Mouse (Mus musculus) heart, embryonic 14.5 days (tissue): ENCODE measurements around the gene Cela2a. TPM values are rescaled to one million over a fixed set of nuclear protein-coding genes. Genes with fewer than 3 reads are reported as not detected.

ENCODE experiments used
- ATAC-seq: fragments of 200-750 bp; cut with Nextera tagmentation; 2 replicates; pipeline ENCODE4 v1.8.0; 2017; ENCODE audit warnings: low read depth, moderate TSS enrichment; ENCODE audit not compliant: insufficient number of reproducible peaks, insufficient read depth, low FRiP score
- H3K27ac ChIP-seq, 2 experiments: fragments of 200-500 bp in 1 of 2; fragments of 300-500 bp in 1 of 2; sonication (generic) in 1 of 2; replicated peaks in 1 of 2; 2 replicates each; pipeline ENCODE4 v1.5.1; 2012 to 2014; ENCODE audit warnings: low read depth in 2 of 2, low read length in 2 of 2, control low read depth in 1 of 2, mild to moderate bottlenecking in 1 of 2, mixed read lengths in 1 of 2; ENCODE audit not compliant: control insufficient read depth in 1 of 2, insufficient read depth in 1 of 2
- H3K27me3 ChIP-seq: fragments of 300-500 bp; sonication (generic); 2 replicates; pipeline ENCODE4 v1.6.1; 2014; ENCODE audit warnings: mild to moderate bottlenecking, low read length, control low read depth; ENCODE audit not compliant: control insufficient read depth, insufficient read depth
- H3K36me3 ChIP-seq: fragments of 300-500 bp; sonication (generic); 2 replicates; pipeline ENCODE4 v1.6.1; 2014; ENCODE audit warnings: mild to moderate bottlenecking, control low read depth, low read length, mixed read lengths; ENCODE audit not compliant: control insufficient read depth, insufficient read depth
- H3K4me1 ChIP-seq, 2 experiments: fragments of 200-500 bp in 1 of 2; fragments of 300-500 bp in 1 of 2; sonication (generic) in 1 of 2; 2 replicates each; pipeline ENCODE4 v1.6.1; 2012 to 2014; ENCODE audit warnings: low read length in 2 of 2, control low read depth in 1 of 2, mixed read lengths in 1 of 2; ENCODE audit not compliant: control insufficient read depth in 2 of 2, insufficient read depth in 2 of 2
- H3K4me2 ChIP-seq: fragments of 300-500 bp; sonication (generic); 2 replicates; pipeline ENCODE4 v1.6.1; 2014; ENCODE audit warnings: mild to moderate bottlenecking, low read length
- H3K4me3 ChIP-seq, 2 experiments: fragments of 200-500 bp in 1 of 2; fragments of 300-500 bp in 1 of 2; sonication (generic) in 1 of 2; 2 replicates each; pipeline ENCODE4 v1.5.1; 2012 to 2014; ENCODE audit warnings: low read length in 2 of 2, mild to moderate bottlenecking in 2 of 2, control low read depth in 1 of 2, low read depth in 1 of 2, moderate library complexity in 1 of 2; ENCODE audit not compliant: control insufficient read depth in 1 of 2, insufficient read depth in 1 of 2
- H3K9ac ChIP-seq: fragments of 300-500 bp; sonication (generic); 2 replicates; pipeline ENCODE4 v1.6.1; 2014; ENCODE audit warnings: mild to moderate bottlenecking, low read length
- H3K9me3 ChIP-seq: fragments of 300-500 bp; sonication (generic); 2 replicates; pipeline ENCODE4 v1.6.1; 2016; ENCODE audit warnings: low read length, control low read depth; ENCODE audit not compliant: control insufficient read depth
- WGBS: fragments of 180-500 bp; shearing (Covaris S2); extraction: QIAGEN DNeasy Blood & Tissue Kit; methylation state at CpG from one replicate; pipeline ENCODE4 v1.1.7; 2014; 5-methylcytosine and 5-hydroxymethylcytosine counted together
- polyA plus RNA-seq: library from polyadenylated mRNA; unstranded; fragments of >200 nt; fragmentation: Nextera tagmentation; extraction: Ambion mirVana; gene quantifications from 2 replicates; pipeline ENCODE4 v1.2.1, GENCODE M21; 2014

Gene Cela2a
- not detected in 2 replicates for polyA plus RNA-seq

- H3K4me1 ChIP-seq = peaks cover 12 to 19% of the 10 kb centered on the region in 2 experiments
- ATAC-seq = no peak
- H3K9me3 ChIP-seq = no peaks in the 10 kb centered on the region
- no peak within 1 kb of the TSS for H3K4me2 ChIP-seq
- H3K27me3 ChIP-seq = no peaks in the 10 kb centered on the region
- no peaks in the 10 kb centered on the region for H3K36me3 ChIP-seq
- H3K27ac ChIP-seq = no peak within 1 kb of the TSS
- H3K9ac ChIP-seq = no peak within 1 kb of the TSS
- 64% methylated on average over 5 of the region's 5 CpGs for WGBS
- H3K4me3 ChIP-seq = no peak within 1 kb of the TSS
Measured at GRCm38 (mm10) chr4:141826060-141826459, at the start of gene Cela2a. Gene Cela2a, minus strand, starts transcription at chr4:141826160.

- 7% methylated on average over 8 of the region's 8 CpGs for WGBS
- H3K4me2 ChIP-seq = peak overlapping the region; percentile 99
- ATAC-seq = no peak
- H3K9me3 ChIP-seq = no peaks in the 10 kb centered on the region
- peaks cover 11% of the 10 kb centered on the region for H3K36me3 ChIP-seq
- peak overlapping the region; percentile 90 for H3K9ac ChIP-seq
- no peaks in the 10 kb centered on the region for H3K27me3 ChIP-seq
- peak overlapping the region; percentile 36 to 78 for H3K27ac ChIP-seq
- H3K4me3 ChIP-seq = peak overlapping the region; percentile 77 to 80
- H3K4me1 ChIP-seq = peaks cover 37 to 54% of the 10 kb centered on the region in 2 experiments
Measured at GRCm38 (mm10) chr4:141875481-141876108, 49.6 kb upstream of the Cela2a start.

GRCm38 (mm10) chr4:141874601-141875460 is 48.9 kb upstream of the Cela2a start, which contains the start of gene Efhd2:
Gene Efhd2, minus strand, starts transcription at chr4:141874920.
- Histone ChIP-seq H3K4me1 (peaks cover 39 to 54% of the 10 kb centered on the region in 2 experiments), H3K4me3 (peak within 1 kb of the TSS; percentile 77 to 80), H3K9me3 (no peaks in the 10 kb centered on the region), H3K36me3 (peaks cover 18% of the 10 kb centered on the region), H3K27me3 (no peaks in the 10 kb centered on the region), H3K27ac (peak within 1 kb of the TSS; percentile 36 to 78), H3K9ac (peak within 1 kb of the TSS; percentile 90), H3K4me2 (peak within 1 kb of the TSS; percentile 99)
- ATAC-seq = peak; percentile 82
- under 1% methylated on average over 71 of the region's 73 CpGs for WGBS

GRCm38 (mm10) chr4:141874111-141874600 is 48.2 kb upstream of the Cela2a start:
- H3K4me3 ChIP-seq = peak overlapping the region; percentile 77 to 80
- WGBS = under 1% methylated on average over 19 of the region's 19 CpGs
- H3K4me2 ChIP-seq = peak overlapping the region; percentile 99
- H3K9me3 ChIP-seq = no peaks in the 10 kb centered on the region
- H3K36me3 ChIP-seq = peaks cover 21% of the 10 kb centered on the region
- peaks cover 40 to 58% of the 10 kb centered on the region in 2 experiments for H3K4me1 ChIP-seq
- H3K9ac ChIP-seq = peak overlapping the region; percentile 90
- no peak; the same call in 1 of the 2 replicates for ATAC-seq
- peak overlapping the region in 1 of 2 experiments; percentile 78; a peak in 2 of 4 replicates for H3K27ac ChIP-seq
- no peaks in the 10 kb centered on the region for H3K27me3 ChIP-seq

- 48% methylated on average over 9 of the region's 9 CpGs for WGBS
- H3K4me1 ChIP-seq = peaks cover 43 to 64% of the 10 kb centered on the region in 2 experiments
- peak overlapping the region; percentile 90 for H3K9ac ChIP-seq
- peak overlapping the region; percentile 99 for H3K4me2 ChIP-seq
- no peaks in the 10 kb centered on the region for H3K27me3 ChIP-seq
- no peaks in the 10 kb centered on the region for H3K9me3 ChIP-seq
- ATAC-seq = no peak
- peaks cover 25% of the 10 kb centered on the region for H3K36me3 ChIP-seq
- peak overlapping the region; percentile 77 to 80 for H3K4me3 ChIP-seq
- H3K27ac ChIP-seq = 0 out of 4 replicates have a peak overlapping the region, but pooled peaks of 1 of the 2 experiments have one; percentile 71
Measured at GRCm38 (mm10) chr4:141872977-141873376, 47.0 kb upstream of the Cela2a start.

GRCm38 (mm10) chr4:141871909-141872308 is 45.9 kb upstream of the Cela2a start:
- H3K27me3 ChIP-seq = no peaks in the 10 kb centered on the region
- H3K4me1 ChIP-seq = peaks cover 53 to 74% of the 10 kb centered on the region in 2 experiments
- H3K36me3 ChIP-seq = peaks cover 25% of the 10 kb centered on the region
- H3K9ac ChIP-seq = peak overlapping the region; percentile 90
- H3K4me2 ChIP-seq = peak overlapping the region; percentile 99
- no peak for ATAC-seq
- no peaks in the 10 kb centered on the region for H3K9me3 ChIP-seq
- WGBS = 37% methylated on average over 9 of the region's 9 CpGs
- peak overlapping the region; percentile 77 to 80 for H3K4me3 ChIP-seq
- H3K27ac ChIP-seq = peak overlapping the region; percentile 36 to 71; a peak in 3 of 4 replicates

- peaks cover 25% of the 10 kb centered on the region for H3K36me3 ChIP-seq
- 85% methylated on average over 3 of the region's 3 CpGs for WGBS
- H3K4me3 ChIP-seq = 0 out of 4 replicates have a peak overlapping the region, but pooled peaks of 1 of the 2 experiments have one; percentile 80
Measured at GRCm38 (mm10) chr4:141871333-141871725, 45.4 kb upstream of the Cela2a start.

More at GRCm38 (mm10) chr4:141871333-141871725, 45.4 kb upstream of the Cela2a start:
- Histone ChIP-seq H3K4me2 (0 out of 2 replicates have a peak overlapping the region, but pooled peaks have one; percentile 99), H3K9me3 (no peaks in the 10 kb centered on the region), H3K9ac (no peak overlapping the region; the same call in 1 of the 2 replicates), H3K27ac (peak overlapping the region in 1 of 2 experiments; percentile 71; a peak in 3 of 4 replicates), H3K4me1 (peaks cover 59 to 80% of the 10 kb centered on the region in 2 experiments), H3K27me3 (no peaks in the 10 kb centered on the region)
- no peak for ATAC-seq
